Mouse (Mus musculus) brain, embryonic 14.5 days (tissue): ENCODE data around the gene Esrrg.

ENCODE experiments used
- CTCF ChIP-seq: fragments of 200-500 bp; IDR thresholded peaks from 2 replicates; pipeline ENCODE4 v1.5.1; 2012; ENCODE audit warnings: inconsistent platforms, mild to moderate bottlenecking, moderate library complexity, borderline replicate concordance; ENCODE audit not compliant: insufficient read depth, insufficient read length; ENCODE audit errors: extremely low read depth
- POLR2A ChIP-seq: fragments of 200-500 bp; IDR thresholded peaks from 2 replicates; pipeline ENCODE4 v1.6.1; 2012; ENCODE audit warnings: mild to moderate bottlenecking, inconsistent platforms, borderline replicate concordance; ENCODE audit not compliant: poor library complexity, insufficient read depth, insufficient read length, severe bottlenecking; ENCODE audit errors: extremely low read depth

DNA sequence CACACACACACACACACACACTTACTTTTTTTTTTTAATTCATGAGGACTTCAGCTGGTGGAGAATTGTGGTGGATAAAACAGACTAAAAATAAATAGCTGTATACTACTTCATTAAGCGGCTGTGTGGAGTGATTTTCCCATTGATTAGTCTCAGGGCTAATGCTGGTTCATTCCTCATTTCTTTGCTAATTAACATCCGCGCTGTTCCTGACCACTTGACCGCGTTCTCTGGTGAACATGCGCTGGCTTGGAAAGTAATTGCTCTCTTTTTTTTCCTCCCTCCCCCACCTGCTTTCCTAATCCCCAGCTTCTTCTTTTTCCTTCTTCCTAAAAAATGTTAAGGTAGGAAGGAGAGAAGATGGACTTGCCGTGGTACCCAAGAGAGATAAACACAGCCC, 222.3 kb downstream of the Esrrg start:
- no peak for TF ChIP-seq POLR2A
- no peak for TF ChIP-seq CTCF
